Mouse (Mus musculus) embryonic facial prominence, embryonic 15.5 days (tissue): ENCODE measurements around the gene Pnkp. TPM values are rescaled to one million over a fixed set of nuclear protein-coding genes. Genes with fewer than 3 reads are reported as not detected.
A peak's percentile ranks its signal among the peaks of the same experiment; 100 is the strongest.

ENCODE experiments used
- ATAC-seq: fragments of 200-750 bp; cut with Nextera tagmentation; 2 replicates; pipeline ENCODE4 v1.8.0; 2017; ENCODE audit warnings: low read depth, moderate TSS enrichment; ENCODE audit not compliant: insufficient number of reproducible peaks, low FRiP score, low TSS enrichment
- H3K27ac ChIP-seq: fragments of 300-500 bp; sonication (generic); replicated peaks from 2 replicates; pipeline ENCODE4 v1.5.1; 2015; ENCODE audit warnings: mild to moderate bottlenecking, inconsistent platforms
- H3K27me3 ChIP-seq: fragments of 300-500 bp; sonication (generic); 2 replicates; pipeline ENCODE4 v1.6.1; 2015; ENCODE audit warnings: inconsistent platforms
- H3K36me3 ChIP-seq: fragments of 300-500 bp; sonication (generic); 2 replicates; pipeline ENCODE4 v1.6.1; 2015; ENCODE audit warnings: mild to moderate bottlenecking, inconsistent platforms
- H3K4me1 ChIP-seq: fragments of 300-500 bp; sonication (generic); 2 replicates; pipeline ENCODE4 v1.6.1; 2015; ENCODE audit warnings: inconsistent platforms
- H3K4me2 ChIP-seq: fragments of 300-500 bp; sonication (generic); replicated peaks from 2 replicates; pipeline ENCODE4 v1.6.1; 2015; ENCODE audit warnings: mild to moderate bottlenecking, inconsistent platforms
- H3K4me3 ChIP-seq: fragments of 300-500 bp; sonication (generic); replicated peaks from 2 replicates; pipeline ENCODE4 v1.5.1; 2015; ENCODE audit warnings: mild to moderate bottlenecking, inconsistent platforms
- H3K9ac ChIP-seq: fragments of 300-500 bp; sonication (generic); 2 replicates; pipeline ENCODE4 v1.6.1; 2015; ENCODE audit warnings: inconsistent platforms
- H3K9me3 ChIP-seq: fragments of 300-500 bp; sonication (generic); replicated peaks from 2 replicates; pipeline ENCODE4 v1.6.1; 2016; ENCODE audit warnings: inconsistent platforms
- WGBS: fragments of 180-500 bp; shearing (Covaris S2); methylation state at CpG from one replicate; pipeline ENCODE4 v1.1.7; 2015; 5-methylcytosine and 5-hydroxymethylcytosine counted together
- polyA plus RNA-seq: library from polyadenylated mRNA; unstranded; fragments of >200 nt; fragmentation: Nextera tagmentation; extraction: Ambion mirVana; gene quantifications from 2 replicates; pipeline ENCODE4 v1.2.1, GENCODE M21; 2015

The Pnkp gene
- polyA plus RNA-seq, 1 experiment from 2014 or later = 37.3 TPM

DNA sequence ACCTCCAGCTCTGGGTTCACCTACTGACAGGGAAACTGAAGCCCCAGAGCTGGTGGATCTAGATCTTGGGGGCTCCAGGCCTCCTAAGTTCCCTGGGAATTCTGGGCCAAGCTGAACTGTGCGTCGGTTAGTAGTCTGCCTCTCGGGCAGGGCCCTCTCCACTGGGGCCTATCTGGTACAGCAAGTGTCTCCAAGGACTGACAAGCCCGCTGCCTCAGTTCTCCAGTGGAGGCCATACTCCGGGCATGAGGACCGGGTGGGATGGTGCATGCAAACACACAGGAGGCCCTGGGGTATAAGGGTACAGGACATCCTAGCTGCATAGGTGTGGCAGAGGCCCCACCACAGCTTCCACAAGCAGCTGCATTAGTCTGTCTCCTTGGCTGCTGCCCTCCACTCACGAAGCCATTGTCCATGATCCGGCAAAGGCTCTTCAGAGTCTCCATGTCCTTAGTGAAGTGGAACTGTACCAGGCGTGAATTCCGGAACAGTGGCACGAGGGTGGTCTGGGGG lies 7.1 kb downstream of the Pnkp start:
- Histone ChIP-seq H3K27ac (no peak overlapping the region; the same call in 1 of the 2 replicates), H3K36me3 (peaks cover 56% of the 10 kb centered on the region), H3K4me2 (no peak overlapping the region), H3K4me1 (peaks cover 65% of the 10 kb centered on the region), H3K9ac (no peak overlapping the region), H3K9me3 (no peaks in the 10 kb centered on the region), H3K27me3 (no peaks in the 10 kb centered on the region), H3K4me3 (no peak overlapping the region)
- ATAC-seq = no peak
- 86% methylated on average over 11 of the region's 11 CpGs for WGBS

DNA sequence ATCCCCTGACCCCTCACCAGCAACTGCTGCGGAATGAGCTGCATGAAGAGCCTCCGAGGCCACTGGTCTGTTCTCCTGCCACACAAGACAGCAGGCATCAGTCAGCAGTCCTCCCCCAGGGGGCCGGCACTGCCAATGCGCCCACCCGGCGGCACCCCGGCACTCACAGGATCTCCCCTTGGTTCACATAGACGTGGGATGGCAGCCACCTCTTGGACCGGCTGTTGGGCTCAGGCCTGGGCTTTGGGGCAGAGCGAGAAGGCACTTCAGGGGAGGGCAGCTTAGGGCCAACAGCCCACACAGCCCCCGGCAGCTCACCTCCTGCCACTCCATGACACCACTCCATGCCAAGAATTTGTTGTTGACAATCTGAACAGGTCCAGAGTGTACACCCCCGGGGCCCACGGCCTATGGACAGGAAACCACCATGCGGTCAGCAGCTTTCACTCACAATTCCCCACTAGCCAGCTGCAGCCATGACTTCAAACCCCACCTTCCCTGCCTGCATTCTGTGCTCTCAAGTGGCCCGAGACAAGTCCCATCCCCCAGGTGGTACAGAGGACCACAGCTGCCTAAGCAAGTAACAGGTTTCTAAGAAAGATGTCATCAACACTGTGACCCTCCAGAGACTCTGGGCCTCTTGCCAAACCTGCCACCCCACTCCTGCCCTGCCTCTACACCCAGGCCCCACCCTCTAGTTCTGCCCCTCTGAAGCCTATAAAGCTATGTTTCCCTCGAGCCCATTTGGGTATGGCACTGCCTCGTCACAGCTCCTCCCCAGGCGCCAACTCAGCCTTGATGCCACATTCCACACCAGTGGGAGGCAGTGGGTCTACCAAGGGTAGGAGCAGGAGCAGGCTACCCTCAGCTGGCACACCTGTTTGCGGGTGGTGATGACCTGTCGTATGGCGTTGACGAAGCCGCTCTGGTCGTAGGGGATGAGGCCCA lies 7.9 kb downstream of the Pnkp start:
- 78% methylated on average over 24 of the region's 24 CpGs for WGBS
- peak overlapping the region; percentile 74 for H3K27ac ChIP-seq
- H3K9me3 ChIP-seq = no peaks in the 10 kb centered on the region
- H3K9ac ChIP-seq = no peak overlapping the region
- H3K27me3 ChIP-seq = no peaks in the 10 kb centered on the region
- no peak overlapping the region for H3K4me3 ChIP-seq
- peaks cover 52% of the 10 kb centered on the region for H3K36me3 ChIP-seq
- peaks cover 64% of the 10 kb centered on the region for H3K4me1 ChIP-seq
- no peak for ATAC-seq
- H3K4me2 ChIP-seq = no peak overlapping the region

DNA sequence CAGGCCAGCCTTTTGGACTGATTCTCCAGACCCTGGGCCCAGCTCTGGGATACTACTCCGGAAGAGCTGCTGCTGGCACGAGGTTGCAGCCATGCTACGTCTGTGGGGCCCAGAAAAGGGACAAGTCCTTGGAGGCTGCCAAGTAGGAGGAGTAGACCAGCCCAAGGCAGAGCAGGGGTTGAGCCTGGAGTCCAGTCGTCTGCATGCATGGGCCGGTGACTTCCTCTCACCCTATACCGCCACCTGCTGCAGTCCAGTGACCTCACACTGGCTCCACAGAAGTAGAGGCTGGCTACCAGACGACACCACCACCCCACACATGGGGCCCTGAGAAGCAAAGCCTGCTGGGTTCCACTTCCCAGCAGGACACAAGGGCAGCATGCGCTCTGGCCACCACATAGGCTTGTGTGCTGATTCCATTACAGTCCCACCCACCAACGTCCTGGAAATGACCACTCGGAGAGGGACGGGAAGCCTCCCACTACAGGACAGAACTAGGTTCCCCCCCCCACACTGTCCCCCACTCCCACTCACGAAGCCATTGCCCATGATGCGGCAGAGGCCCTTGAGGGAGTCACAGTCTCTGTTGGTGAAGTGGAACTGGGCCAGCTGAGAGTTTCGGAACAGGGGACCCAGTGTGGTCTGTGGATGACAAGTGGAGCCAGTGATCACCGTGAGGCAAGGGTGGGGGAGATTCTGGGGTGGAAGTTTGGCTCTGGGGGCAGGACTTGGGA lies 9.5 kb downstream of the Pnkp start:
- Histone ChIP-seq H3K4me2 (peak overlapping the region; percentile 89), H3K4me3 (peak overlapping the region; percentile 95), H3K4me1 (peaks cover 56% of the 10 kb centered on the region), H3K9ac (no peak overlapping the region; the same call in 1 of the 2 replicates), H3K36me3 (peaks cover 48% of the 10 kb centered on the region), H3K27me3 (no peaks in the 10 kb centered on the region), H3K9me3 (no peaks in the 10 kb centered on the region), H3K27ac (peak overlapping the region; percentile 74)
- no peak for ATAC-seq
- 45% methylated on average over 15 of the region's 15 CpGs for WGBS

DNA sequence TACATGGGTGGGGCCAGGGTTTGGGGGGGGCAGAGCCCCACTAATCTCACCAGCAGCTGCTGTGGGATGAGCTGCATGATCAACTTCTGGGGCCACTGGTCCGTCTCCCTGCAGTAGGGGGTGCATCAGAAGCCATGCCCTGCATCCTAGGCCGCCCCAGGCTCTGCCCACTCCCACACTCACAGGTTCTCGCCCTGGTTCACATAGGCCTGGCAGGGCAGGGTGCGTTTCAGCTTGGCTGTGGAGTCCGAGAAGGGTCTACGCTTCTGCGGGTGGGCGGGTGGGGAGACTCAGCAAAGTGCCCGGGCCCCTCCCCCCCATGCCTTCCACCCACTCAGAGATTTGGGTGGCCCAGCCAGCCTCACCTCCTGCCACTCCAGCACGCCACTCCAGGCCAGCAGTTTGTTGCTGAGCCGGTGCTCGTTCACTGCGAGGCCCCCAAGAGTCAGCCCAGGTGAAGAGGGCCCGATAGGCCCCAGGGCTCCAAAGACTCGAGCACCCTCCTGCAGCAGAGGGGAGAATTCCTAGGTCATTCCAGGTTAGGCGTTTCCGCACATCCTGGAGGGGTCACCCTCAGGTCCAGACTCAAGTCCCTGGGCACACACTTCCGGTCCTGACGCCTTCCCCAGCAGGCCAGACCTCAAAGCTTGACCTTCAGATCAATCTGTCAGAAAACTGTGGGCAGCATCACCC lies 10.2 kb downstream of the Pnkp start:
- no peaks in the 10 kb centered on the region for H3K9me3 ChIP-seq
- peak overlapping the region; percentile 95 for H3K4me3 ChIP-seq
- H3K9ac ChIP-seq = peak overlapping the region; percentile 27
- H3K27me3 ChIP-seq = no peaks in the 10 kb centered on the region
- peak overlapping the region; percentile 100 for H3K27ac ChIP-seq
- peaks cover 41% of the 10 kb centered on the region for H3K36me3 ChIP-seq
- peak overlapping the region; percentile 89 for H3K4me2 ChIP-seq
- no peak for ATAC-seq
- WGBS = 59% methylated on average over 19 of the region's 19 CpGs
- peaks cover 56% of the 10 kb centered on the region for H3K4me1 ChIP-seq

DNA sequence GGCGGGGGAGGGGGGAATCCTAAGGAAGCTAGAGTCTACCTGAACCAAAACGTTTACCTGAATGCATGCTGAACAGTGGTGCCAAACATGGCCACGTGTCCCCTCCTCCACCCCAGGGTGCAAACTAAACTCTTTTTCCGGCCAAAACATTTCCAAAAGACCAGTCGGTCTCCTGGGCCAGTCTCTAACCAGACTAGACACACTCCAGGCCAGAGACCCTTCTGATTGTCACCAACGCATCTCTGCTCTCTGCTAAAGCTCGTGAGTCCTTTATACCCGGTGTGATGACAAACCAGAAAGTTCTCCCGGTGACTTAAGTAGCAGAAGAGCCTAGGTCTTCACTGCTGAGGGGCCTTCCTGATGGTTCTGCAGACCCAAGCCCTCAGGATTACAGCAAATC lies 10.9 kb downstream of the Pnkp start:
- H3K4me3 ChIP-seq = peak overlapping the region; percentile 95
- peak overlapping the region; percentile 100 for H3K27ac ChIP-seq
- H3K9me3 ChIP-seq = no peaks in the 10 kb centered on the region
- no peak for ATAC-seq
- H3K27me3 ChIP-seq = no peaks in the 10 kb centered on the region
- peak overlapping the region; percentile 100 for H3K9ac ChIP-seq
- peaks cover 35% of the 10 kb centered on the region for H3K36me3 ChIP-seq
- H3K4me1 ChIP-seq = peaks cover 56% of the 10 kb centered on the region
- 39% methylated on average over 9 of the region's 9 CpGs for WGBS
- peak overlapping the region; percentile 89 for H3K4me2 ChIP-seq

DNA sequence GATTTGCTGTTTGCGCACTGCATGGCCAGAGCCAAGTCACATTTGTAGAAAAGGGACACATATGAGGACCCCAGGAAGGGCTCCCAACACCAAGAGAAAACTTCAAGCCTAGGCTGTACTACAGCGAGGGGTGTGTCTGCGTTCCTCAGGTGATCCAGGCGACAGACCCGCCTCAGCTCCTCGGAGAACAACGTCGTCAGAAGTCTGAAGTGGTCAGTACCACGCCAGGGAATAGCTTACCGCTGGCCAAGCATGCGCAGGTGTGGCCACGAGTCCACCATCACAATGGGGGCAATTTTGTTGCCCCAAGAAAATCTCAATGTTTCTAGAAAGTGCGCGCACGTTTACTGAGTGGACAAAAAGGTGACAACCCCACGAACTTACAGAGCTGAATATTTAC lies 11.5 kb downstream of the Pnkp start:
- peaks cover 54% of the 10 kb centered on the region for H3K4me1 ChIP-seq
- H3K9ac ChIP-seq = peak overlapping the region; percentile 100
- no peaks in the 10 kb centered on the region for H3K9me3 ChIP-seq
- H3K27me3 ChIP-seq = no peaks in the 10 kb centered on the region
- H3K27ac ChIP-seq = peak overlapping the region; percentile 100
- 4% methylated on average over 16 of the region's 16 CpGs for WGBS
- ATAC-seq = no peak
- peaks cover 28% of the 10 kb centered on the region for H3K36me3 ChIP-seq
- H3K4me3 ChIP-seq = peak overlapping the region; percentile 95
- H3K4me2 ChIP-seq = peak overlapping the region; percentile 89

DNA sequence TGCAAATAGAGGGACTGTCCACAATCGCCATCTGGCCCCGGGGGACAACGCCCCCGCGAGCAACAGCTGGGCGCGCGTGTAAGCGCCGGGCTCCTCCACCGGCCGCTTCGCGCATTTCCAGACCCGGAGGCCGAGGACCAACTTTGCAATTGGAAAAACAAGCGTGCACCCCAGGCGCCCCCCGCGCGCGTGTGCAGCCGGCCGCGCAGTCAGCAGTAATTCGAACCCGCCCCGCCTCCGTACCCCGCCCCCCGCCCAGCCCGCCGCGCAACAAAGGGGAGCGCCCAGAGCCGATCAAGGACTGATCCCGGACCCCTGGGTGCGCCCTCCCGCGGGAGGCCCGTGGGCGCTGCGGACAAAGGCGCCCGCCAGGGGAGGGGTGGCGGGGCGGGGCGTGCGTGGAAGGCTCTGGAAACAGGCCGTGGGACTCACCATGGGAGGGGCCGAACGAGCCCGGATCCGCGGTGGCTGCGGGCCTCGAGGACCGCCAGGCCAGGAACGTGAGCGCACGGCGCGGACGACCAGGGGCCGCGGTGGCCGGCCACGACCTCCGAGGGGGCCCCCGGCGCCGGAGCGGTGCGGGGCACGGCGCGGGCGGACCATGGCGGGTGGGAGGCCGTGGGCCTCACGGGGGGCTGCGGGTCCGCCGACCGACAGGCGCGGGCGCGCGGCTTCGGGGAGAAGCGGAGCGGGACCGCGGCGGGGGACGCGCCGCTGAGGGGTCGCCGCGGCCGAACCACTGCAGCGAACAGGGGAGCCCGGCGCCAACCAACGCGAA lies 12.2 kb downstream of the Pnkp start:
- Histone ChIP-seq H3K4me3 (peak overlapping the region; percentile 95), H3K27me3 (no peaks in the 10 kb centered on the region), H3K9ac (peak overlapping the region; percentile 100), H3K36me3 (peaks cover 22% of the 10 kb centered on the region), H3K4me2 (peak overlapping the region; percentile 89), H3K4me1 (peaks cover 50% of the 10 kb centered on the region), H3K27ac (peak overlapping the region; percentile 100), H3K9me3 (no peaks in the 10 kb centered on the region)
- WGBS = under 1% methylated on average over 84 of the region's 108 CpGs
- peak; percentile 72 for ATAC-seq

DNA sequence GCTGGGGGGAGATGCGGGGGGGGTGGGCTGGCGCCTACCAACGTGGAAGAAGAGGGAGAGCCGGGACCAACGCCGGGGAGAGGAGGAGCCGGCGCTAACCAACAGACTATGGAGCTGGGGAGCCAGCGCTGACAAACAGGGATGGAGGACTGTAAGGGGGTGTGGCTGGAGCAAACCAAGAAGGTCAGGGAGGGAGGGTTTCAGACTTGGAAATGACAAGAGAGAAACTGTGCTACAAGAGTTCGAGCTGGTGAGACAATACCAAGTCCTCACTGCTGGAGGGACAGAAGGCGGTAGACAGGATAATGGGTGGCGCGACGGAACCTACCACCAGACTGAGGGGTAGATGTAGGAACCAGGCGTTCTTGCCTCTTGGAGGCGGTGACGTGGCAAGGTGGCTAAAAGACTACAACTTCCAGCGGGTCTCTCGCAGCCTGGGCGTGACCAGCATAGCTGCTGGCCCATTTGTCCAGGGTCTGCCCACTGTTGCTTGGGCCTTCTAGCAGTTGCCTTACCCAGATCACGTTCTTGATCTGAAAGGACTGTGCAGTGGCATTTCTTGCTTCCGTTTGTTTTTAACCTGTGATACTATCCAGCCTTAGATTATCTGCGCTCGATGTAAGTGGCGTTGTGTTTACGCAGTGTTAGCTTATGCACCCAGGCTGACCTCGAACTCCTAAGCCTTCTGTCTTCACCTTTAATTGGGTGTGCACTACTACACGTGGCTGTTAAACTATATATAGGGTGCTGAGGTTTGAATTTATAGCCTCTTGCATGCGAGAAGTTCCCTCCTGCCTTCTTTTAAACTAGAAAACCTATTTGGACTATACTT lies 13.0 kb downstream of the Pnkp start, which contains the start of gene Ptov1:
Gene Ptov1, minus strand, starts transcription at position 92 of the 832 bp plus-strand sequence.
- Histone ChIP-seq H3K36me3 (peaks cover 14% of the 10 kb centered on the region), H3K4me2 (peak within 1 kb of the TSS; percentile 89)
- ATAC-seq = peak; percentile 93

DNA sequence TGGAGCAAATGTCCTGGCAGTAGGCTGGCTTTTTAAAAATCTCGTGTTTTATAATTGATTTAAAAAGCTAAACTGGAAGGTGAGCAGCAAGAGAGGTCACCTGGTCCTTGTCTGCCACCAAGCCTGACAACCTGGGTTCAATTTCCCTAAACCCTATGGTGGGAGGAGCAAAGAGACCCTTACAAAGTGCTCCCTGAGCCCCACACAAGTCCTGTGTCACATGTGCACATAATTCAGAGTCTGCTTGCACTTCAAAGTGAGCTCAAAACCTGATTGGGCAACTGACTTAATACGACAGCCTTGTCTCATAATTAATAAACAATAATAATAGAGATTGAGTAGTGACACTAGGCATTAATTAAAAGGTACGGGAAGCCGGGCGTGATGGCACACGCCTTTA lies 13.7 kb downstream of the Pnkp start:
- ATAC-seq = no peak
- peaks cover 35% of the 10 kb centered on the region for H3K4me1 ChIP-seq
- 76% methylated on average over 6 of the region's 6 CpGs for WGBS
- H3K36me3 ChIP-seq = peaks cover 7% of the 10 kb centered on the region
- no peaks in the 10 kb centered on the region for H3K27me3 ChIP-seq
- no peak overlapping the region for H3K9ac ChIP-seq
- H3K9me3 ChIP-seq = no peaks in the 10 kb centered on the region
- peak overlapping the region; percentile 100; the same call in 1 of the 2 replicates for H3K27ac ChIP-seq
- H3K4me3 ChIP-seq = peak overlapping the region; percentile 95
- H3K4me2 ChIP-seq = peak overlapping the region; percentile 89

More for the DNA sequence above, 13.0 kb downstream of the Pnkp start, which contains the start of gene Ptov1:
- H3K4me1 ChIP-seq = peaks cover 42% of the 10 kb centered on the region
- 8% methylated on average over 28 of the region's 29 CpGs for WGBS
- no peaks in the 10 kb centered on the region for H3K9me3 ChIP-seq
- peak within 1 kb of the TSS; percentile 95 for H3K4me3 ChIP-seq
- H3K27me3 ChIP-seq = no peaks in the 10 kb centered on the region
- peak within 1 kb of the TSS; percentile 100 for H3K27ac ChIP-seq
- peak within 1 kb of the TSS; percentile 100 for H3K9ac ChIP-seq
